Mouse (Mus musculus) layer of hippocampus, postnatal 10 days (tissue): ENCODE data around the gene Ppfia3. TPM values are rescaled to one million over a fixed set of nuclear protein-coding genes. Genes with fewer than 3 reads are reported as not detected.

Experiments
- DNase-seq, 2 experiments: peaks; one replicate each; pipeline ENCODE4 v3.0.0; 2021; ENCODE audit warnings: low spot score in 2 of 2
- total RNA-seq, 2 experiments: library from RNA; stranded (reverse); gene quantifications; 2 replicates each; pipeline ENCODE4 v1.2.3; 2021

The Ppfia3 gene
- total RNA-seq, 2 experiments from 2014 or later = 124 to 128 TPM

- DNase-seq = no peak
Measured at GRCm38 (mm10) chr7:45353041-45353440, 13.8 kb downstream of the Ppfia3 start.

DNA sequence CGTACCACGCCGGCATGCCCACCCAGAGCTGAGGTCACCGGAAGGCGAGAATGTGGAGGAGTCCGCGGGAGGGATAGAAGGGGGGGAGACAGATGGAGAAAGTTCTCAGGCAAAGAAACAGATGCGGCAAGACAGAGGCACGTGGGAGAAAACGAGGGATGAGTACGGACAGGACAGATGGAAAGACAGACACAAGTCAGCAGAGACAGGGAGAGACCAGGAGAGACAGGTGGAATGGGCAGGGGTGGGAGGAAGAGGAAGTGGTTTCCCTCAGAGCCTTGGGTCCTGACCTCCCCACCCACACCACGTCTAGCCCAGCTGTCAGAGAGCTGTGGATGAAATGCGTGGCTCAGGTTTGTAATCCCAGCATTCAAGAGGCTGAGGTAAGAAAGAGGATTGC, 19.9 kb downstream of the Ppfia3 start:
- DNase-seq = no peak

DNA sequence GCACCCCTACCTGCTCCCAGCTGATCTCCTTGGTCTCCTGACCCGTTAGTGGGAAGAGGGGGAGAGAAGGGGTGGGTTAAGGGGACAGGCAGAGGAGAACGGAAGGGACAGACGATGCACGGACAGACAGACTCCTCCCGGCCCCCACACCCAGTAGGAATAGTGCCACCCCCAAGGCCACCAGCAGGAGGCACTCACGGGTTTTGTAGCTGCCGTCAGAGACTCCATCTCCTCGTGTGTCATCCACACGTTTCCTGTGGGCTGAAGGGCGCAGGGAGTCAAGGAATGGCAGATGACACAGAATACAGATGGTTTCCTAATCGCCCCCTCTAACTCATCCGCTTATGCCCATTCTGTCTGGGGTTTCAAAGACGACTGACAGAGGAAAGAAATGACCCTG, 23.3 kb downstream of the Ppfia3 start:
- no peak for DNase-seq

GRCm38 (mm10) chr7:45342081-45342480, 24.7 kb downstream of the Ppfia3 start:
- DNase-seq = no peak

DNA sequence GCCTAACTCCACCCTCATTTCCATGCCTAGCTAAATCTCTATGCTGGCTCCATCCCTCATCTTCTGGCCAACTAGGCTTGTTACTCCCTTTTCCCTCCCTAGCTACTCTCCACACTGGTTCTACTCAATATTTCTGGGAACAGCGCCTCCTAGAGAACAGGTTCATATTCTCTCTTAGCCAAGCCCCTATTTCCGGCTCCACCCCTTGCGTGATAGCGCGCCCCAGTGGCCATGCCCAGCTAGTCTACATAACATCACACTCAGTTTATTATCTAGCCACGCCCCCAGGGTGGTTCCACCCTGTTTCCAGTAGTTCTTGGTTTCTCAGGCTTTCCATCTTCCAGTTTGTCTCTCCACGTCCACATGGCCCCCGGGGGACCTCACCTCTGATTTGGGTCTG, 25.5 kb downstream of the Ppfia3 start:
- DNase-seq = peak; percentile 85

DNA sequence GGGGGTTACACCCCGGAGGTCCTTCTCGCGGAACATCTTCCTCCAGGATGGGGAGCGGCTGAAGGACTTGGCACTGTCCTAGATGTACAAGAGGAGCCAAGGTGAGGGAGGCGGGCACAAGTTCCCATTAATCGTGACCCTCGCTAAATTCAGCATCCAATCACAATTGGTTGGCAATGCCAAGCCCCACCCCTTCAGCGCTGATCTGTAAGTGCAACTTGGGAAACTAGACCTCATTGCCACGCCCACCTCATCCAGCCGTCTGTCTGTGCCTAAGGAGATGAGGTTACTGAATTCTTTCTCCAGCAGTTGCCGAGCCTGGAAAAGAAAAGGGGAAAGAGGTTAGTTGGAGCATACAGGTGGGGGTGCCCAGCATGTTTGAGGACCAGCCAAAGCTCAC, 26.1 kb downstream of the Ppfia3 start:
- peak in 1 of 2 experiments; percentile 43 for DNase-seq

DNA sequence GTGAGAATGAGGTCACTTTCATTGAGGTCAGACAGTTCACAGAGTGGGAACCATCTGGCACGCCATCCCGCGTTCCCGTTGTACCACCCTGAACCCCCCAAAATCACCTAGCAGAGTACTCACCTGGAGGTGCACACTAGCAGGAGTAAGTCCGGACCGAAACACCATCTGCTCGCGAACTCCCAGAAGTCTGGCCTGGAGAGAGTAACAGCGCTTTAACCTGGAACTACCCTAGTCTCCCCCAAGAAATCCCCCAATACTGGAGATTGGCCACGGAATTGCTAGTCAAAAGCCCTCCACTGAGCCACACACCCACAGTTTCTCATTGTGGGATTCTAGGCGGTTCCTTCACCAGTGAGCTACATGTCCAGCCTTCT, 26.8 kb downstream of the Ppfia3 start:
- no peak for DNase-seq

- DNase-seq = peak; percentile 47 to 66
Measured at GRCm38 (mm10) chr7:45339410-45340065, 27.3 kb downstream of the Ppfia3 start.

- DNase-seq = peak in 1 of 2 experiments; percentile 52
Measured at GRCm38 (mm10) chr7:45338161-45338911, 28.5 kb downstream of the Ppfia3 start.

- no peak for DNase-seq
Measured at GRCm38 (mm10) chr7:45337469-45337868, 29.4 kb downstream of the Ppfia3 start.

DNA sequence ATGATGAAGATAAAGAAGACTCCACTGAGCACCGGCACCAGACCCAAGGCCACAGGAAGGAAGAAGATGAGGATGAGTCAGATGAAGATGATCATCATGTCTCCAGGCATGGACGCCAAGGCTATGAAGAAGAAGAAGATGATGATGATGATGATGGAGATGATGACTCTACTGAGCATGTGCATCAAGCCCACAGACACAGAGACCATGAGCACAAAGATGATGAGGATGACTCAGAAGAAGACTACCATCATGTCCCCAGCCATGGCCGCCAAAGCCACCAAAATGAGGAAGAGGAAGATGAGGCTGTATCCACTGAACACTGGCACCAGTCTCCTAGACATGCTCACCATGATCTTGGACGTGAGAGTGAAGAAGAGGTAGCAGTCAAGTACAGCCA, 30.5 kb downstream of the Ppfia3 start:
- DNase-seq = no peak

- DNase-seq = no peak
Measured at GRCm38 (mm10) chr7:45335056-45335455, 31.8 kb downstream of the Ppfia3 start, which contains the start of gene Hrc. TSS of gene Hrc (plus strand) at chr7:45335290.

DNA sequence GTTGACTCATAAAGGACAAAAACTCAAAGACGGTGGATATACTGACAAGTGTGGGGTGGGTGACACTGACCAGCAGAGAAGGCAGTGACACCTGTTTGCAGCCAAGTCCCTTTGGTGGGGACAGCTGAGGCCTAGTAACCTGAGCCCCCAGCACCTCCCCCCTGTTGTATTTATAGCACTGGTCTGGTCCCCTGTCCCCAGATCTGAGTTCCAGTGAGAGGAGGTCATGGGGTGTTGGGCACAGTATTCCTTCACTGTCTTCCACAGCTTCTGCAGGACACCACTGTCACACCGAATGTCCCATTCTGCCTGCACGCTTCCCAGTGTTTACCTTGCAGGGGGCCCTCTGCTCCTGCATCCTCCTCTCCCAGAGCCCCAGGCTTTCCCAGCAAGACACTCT, 32.2 kb downstream of the Ppfia3 start:
- DNase-seq = no peak

- DNase-seq = peak; percentile 79 to 81
Measured at GRCm38 (mm10) chr7:45333431-45333982, 33.3 kb downstream of the Ppfia3 start, which contains the start of gene Trpm4. TSS of gene Trpm4 (minus strand) at chr7:45333780.

DNA sequence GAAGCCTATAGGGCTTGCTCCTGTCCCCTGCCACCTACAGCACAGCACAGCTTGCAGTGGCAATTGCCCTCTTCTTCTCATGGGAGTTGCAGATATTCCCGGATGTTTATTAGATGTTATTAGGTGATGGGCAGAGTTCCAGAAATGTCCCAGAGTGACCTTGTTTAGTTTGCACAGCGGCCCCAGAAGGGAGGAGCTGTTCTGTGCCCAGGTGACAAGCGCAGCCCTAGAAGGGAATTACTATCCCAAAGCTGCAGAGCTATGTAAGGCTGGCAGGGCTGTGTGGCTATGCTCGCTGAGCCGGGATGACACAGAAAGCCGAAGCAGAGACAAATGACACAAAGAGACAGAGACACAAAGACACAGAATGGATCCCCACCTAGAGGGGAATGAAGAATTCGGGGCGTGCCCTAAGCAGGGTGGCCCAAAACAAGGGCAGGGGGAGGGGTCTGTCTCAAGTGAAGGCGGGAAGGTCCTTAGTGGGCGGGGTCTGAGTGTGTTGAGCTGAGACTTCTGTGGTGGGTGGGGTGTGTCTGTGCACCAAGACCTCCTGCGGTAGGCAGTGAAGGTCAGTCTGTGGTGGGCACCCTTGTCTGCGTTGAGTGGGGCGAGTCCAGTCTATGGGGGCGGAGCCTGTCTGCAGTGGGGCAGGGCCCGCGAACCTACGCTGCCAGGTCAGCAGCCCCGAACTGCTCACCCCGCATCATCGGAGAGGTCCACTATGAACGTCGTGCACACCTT, 34.0 kb downstream of the Ppfia3 start:
- DNase-seq = no peak

GRCm38 (mm10) chr7:45331502-45331901, 35.3 kb downstream of the Ppfia3 start:
- no peak for DNase-seq

- no peak for DNase-seq
Measured at GRCm38 (mm10) chr7:45328841-45329475, 37.9 kb downstream of the Ppfia3 start.

- DNase-seq = no peak
Measured at GRCm38 (mm10) chr7:45325800-45326199, 41.0 kb downstream of the Ppfia3 start.

DNA sequence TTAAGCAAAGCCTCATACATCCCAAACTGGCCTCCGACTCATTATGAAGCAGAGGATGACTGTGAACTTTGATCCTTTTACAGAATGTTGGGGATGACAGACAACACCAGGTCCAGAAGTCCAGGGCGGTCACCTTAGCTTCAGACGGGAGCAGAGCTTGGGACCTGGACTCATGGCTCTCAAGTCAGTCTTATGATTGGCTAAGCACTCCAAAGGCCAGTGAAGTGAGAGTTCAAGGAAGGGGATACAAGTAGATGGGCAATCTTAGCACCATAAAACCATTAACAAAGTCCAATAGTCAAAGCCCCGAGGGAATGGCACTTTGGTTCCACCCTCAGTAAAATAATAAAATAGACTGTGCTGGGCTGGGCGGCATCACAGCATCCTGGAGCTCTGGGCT, 43.8 kb downstream of the Ppfia3 start:
- no peak for DNase-seq

GRCm38 (mm10) chr7:45322245-45322644, 44.6 kb downstream of the Ppfia3 start:
- DNase-seq = no peak

- DNase-seq = no peak
Measured at GRCm38 (mm10) chr7:45316536-45316935, 50.3 kb downstream of the Ppfia3 start.
